Mouse (Mus musculus): ENCODE results near the gene Il1b.
A peak's percentile ranks its signal among the peaks of the same experiment; 100 is the strongest.

The Il1b gene

DNA sequence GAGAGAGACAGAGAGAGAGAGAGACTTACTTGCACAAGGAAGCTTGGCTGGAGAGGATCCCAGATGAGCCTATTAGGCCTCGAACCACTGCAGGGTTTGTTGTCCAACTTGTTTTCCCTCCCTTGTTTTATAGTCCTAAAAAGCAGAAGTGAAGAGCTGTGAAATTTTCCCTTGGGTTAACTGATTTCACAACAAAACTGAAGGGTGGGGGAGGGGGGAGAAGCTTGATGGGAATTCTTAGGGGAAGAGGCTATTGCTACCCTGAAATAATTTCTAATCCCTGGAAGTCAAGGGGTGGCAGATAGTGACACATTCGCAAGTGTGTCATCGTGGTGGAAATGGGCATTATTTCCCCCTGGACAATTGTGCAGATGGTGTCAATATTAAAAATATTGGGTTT, at the start of gene Il1b:
Il1b (minus strand) TSS at position 101 of the 400 bp plus-strand sequence.
- DNase-seq (ENCODE audit: low spot score), result no peak

DNA sequence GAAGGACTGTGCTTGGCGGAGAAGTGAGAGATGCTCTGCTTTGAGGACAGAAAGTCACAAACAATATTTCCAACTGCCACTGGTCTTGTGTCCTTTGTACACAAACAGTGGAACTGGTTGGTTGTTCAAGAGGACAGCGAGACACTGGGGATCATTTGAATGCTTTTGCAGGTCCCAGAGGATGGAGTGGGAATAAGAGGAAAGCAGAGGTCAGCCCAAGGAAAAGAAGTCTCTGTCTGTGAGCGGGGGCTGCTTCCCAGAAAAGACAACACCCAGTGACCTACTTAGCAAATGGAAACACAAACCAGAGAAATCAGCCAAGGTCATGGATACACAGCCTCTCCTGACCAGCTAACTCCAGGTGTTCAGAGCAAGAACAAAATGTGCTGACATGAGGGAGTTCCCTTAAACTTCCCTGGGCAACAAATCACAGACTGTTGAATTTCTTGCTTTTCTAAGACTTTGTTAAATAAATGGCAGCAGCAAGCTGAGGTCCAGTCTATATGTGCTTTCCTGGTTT, 48.5 kb upstream of the Il1b start:
- DNase-seq (ENCODE audit: low spot score), result no peak

DNA sequence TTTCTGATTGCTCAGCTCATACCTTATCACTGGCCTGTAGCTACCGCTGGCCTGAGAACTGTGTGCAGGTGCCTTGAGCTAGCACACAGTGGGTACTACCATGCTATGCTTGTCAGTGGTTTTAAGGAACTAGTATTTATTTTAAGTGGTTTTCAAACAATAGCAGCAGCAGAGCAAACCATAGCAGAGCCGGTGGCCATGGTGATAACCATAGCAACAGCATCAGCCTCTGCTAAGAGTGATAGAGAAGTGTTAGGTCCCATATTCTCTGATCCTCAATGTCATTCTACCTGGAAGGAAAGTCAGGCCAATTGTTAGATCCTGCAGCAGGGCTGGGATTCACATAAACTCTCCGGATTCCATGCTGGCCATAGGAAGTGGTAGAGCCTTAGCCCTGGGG, 43.7 kb upstream of the Il1b start:
- DNase-seq (ENCODE audit: low spot score), result no peak

DNA sequence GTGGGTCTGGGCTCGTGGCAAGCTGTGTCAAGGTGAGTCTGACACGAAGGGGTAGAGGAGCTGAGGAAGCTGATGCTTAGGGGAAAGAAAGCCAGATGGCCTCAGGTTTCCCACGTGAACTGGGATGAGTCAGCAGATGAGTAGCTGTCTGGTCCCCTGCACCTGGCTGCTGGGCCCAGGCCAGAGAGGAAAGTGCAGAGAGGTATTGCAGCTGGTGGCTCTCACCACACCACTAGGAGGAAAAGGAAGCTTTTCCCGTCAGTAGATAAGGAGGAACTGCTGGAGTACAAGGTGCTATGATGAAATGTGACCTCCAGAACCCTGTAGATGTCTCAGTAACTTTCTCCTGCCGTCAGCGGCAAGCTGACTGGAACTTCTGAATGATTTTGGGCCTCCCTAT, 42.5 kb upstream of the Il1b start:
- no peak for DNase-seq (ENCODE audit: low spot score)

DNA sequence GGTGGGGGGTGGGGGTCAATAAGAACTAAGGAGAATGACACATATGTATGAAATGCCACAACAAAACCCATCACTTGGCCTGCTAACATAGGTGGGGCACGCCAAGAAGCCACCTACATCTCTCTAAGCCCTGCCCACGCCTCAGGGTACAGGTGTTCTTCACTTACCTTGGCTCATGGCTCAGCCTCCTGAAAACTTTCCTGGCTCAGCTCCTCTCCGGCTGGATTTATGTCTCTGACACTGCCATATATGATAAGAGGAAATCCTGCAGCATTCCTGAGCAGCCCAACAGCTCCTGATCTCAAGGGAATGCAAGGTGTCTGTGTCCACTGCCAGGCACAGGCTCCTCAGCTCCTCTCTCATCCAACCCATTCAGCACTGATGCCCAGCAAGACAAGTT, 40.7 kb upstream of the Il1b start:
- no peak for DNase-seq (ENCODE audit: low spot score)

DNA sequence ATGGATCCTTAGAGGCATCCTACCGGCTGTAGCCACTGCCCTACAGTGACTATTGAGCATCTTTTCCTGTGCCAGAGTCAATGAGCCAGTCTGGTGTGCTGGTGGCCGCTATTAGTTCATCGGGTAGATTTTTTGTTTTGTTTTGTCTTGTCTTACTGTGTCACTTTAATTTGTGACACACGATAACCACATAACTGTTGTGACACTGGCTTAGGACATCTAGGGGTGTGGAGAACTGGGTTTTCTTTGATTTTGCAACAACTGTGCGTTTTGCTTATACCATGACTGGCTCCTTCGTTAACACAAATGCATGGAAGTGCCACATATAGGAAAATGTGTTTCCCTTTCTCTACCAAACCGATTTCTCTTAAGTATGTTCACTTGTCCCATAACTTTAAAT, 39.4 kb upstream of the Il1b start:
- no peak for DNase-seq (ENCODE audit: low spot score)

DNA sequence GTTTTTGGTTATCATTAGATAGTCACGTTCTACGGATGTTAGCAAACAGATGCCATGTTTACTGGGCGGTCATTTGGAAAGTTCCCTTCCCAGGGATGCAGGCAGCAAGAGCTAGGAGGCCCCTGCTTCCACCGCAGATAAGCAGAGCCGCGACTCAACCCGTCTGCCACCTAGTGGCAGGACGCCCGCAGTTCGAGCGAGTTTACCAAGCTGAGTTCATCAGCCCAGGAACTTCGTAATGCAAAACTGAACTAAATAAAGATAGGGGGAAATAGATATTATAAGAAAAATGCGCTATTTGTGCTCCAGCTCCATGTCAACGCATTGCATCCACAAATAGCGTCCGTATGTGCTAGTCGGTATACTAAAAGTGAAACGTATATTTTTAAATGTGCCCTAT, 37.5 kb upstream of the Il1b start:
- peak; percentile 84 for DNase-seq (ENCODE audit: low spot score)

DNA sequence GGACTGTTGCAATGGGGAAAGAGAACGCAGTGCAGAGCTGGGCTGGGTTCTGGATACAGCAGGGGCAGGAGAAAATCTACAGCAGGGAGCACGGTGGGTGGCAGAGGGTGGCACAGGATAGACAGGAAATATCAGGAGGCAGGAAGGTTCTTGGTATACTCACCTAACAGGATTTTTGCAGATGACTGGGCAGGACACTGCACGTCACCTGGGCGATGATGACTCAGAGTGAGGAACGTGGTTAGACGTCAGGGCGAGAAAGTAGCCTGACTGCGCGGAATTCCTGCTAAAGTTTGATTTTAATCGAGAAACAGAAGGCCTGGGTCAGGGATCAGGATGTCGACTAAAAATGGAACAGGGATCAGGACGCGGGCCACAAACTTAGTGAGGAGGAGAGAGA, 36.7 kb upstream of the Il1b start:
- DNase-seq (ENCODE audit: low spot score), result no peak

DNA sequence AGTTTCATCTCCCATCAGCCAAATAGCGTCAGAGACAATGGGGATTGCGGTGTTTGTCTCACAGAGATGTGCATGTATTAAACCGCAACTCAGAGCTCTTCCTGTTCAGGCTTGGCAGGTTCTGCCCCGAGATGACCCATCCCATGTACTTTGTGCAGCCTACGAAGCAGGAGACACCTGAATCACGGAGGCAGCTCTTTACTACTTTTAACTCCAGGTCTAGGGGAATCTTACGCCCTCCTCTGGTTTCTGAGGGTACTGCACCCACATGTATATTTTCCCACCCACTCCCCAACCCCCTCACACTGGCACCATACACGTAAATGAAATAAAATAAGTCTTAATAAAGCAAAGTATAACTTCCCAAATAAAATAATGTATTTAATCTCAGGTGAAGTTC, 35.6 kb upstream of the Il1b start:
- no peak for DNase-seq (ENCODE audit: low spot score)

DNA sequence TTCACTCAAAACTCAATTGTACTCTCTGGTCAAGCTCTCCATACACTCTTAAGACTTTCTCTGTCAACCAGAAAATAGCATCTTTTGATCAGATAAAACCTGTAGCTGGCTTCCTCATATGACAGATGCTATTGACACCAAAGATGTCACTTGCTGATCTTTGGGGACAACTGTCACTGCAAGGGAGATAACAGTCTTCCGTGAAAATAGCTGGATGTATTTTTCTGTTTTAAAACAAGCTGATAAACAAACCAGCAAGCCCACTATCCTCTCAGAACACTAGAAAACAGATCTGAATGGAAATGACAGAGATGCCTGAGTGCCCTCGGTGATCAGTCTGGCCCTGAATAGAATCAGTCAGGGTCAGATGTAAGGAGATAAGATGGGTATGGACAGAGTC, 32.8 kb upstream of the Il1b start:
- DNase-seq (ENCODE audit: low spot score), result no peak

DNA sequence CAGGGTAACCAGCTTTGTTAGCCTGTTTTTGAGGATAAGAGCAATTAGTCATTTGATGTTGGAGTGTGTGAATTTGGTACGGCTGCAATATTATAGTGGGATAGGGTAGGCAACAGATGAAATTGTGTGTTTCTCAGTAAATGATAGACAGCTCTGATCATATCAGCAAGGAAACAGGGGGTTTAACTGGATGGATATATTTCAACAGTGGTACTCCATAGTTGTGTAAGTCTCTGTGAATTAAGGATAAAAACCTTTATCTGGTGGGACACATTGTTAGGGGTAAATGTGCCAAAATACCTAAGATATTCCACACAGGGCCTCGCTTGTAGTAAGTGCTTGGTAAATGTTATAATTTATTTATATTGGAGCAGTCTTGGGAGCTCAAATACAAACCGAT, 31.4 kb upstream of the Il1b start:
- no peak for DNase-seq (ENCODE audit: low spot score)

DNA sequence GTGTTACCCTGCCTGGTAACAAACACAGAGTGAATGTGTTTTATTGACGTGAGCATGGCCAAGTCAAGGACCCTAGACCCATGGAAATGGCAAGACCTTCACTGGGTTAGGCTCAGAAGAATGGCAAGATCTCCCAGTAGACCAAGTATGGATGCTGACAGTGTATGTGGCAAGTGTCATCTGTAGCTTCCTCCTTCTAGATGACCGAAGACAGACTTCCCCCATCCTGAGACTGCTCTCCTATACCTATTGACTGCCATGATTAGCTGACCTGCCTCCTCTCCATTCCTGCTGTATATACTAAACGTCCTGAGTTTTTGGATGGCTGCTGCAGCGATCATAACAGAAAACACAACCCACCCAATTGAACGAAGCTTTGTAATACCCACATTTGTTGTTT, 30.9 kb upstream of the Il1b start:
- no peak for DNase-seq (ENCODE audit: low spot score)

DNA sequence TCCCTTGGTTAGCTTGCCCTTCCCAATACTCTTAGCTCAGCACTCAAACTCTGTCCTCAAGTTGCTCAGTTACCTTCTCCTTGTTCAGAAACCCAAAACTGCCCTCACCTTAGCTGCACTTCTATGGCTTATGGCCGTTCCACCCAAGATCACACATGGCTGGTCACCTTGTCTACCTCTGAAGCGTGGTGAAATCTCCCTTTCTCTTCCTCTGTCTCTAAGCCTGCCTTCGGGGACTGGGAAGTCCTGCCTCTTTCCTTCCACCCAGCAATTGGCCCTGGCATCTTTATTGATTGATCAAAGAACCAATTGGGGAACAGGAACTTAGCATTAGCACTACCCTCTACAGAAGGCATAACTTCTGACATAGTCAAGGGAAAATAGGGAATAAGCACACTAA, 27.2 kb upstream of the Il1b start:
- DNase-seq (ENCODE audit: low spot score), result no peak

DNA sequence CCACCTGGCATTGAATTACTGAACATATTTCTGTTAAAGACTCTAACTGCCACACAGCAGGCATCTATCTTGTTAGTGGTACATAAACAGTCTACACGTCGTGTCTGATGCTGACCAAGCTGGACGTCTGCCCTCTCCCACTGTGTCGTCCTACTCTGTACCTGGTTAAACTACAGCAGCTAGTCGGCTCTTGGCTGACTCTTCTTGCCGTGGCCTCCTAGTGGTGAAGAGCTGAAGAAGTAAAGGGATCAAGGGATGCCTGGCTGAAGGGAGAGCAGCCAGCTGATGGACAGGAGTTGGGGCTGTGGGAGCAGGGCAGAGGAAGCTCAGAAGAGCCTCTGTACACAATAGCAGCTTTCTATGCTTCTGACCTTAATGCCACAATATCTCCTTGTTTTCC, 22.6 kb upstream of the Il1b start:
- DNase-seq (ENCODE audit: low spot score), result no peak

DNA sequence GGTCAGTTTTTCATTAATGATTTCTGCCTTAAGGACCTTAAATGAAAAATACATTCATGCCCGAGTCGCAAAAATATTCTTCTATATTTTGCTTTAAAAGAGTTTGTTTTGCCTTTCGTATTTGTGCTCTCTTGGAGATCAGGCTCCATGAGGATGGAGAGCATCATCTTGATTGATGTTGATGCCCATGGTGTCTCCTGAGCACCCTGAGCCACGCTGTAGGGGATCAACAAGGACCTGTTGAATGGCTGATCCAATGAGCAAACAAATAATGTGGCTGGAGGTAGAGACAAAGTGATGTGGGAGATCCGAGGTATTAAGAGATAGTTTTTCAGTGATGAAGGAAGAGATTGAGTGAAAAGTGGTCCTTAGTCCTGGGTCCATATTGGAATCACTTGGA, 19.2 kb upstream of the Il1b start:
- no peak for DNase-seq (ENCODE audit: low spot score)

DNA sequence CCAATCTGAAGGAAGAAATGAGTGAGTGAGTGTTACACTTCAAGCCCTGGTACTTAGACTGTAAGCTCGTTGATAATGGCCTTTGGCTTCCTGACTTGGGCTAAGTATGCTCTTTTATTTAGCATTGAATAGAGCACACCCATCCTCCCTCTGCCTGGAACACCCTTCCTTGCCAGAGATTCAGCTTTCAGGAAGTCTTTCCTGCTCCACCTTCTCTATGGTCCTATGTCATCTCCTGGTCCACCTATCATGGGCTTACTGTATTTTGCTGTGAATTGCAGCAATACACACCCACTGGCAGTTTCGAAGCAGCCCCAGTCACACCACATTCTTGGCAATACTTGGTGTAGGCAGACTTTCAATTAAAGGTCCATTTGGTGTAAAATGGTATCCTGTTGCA, 18.4 kb upstream of the Il1b start:
- no peak for DNase-seq (ENCODE audit: low spot score)

DNA sequence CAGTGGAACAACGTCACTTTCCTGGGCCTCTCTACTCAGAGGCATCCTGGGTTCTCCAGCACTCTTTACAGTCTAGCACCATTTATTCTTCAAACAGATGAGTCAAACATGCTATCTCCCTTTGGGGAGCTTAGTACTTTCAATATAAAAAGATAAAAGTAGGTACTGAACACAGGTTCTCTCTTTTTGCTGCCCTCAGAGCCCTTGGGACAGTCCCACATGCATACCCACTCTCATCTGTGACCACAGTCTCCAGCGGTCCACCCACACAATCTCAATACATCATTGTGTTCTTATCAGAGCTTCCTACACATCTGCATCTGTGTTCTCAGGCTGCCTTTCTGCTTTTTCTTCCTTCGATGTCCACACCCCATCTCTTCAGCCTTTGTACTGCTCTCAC, 14.4 kb upstream of the Il1b start:
- no peak for DNase-seq (ENCODE audit: low spot score)

DNA sequence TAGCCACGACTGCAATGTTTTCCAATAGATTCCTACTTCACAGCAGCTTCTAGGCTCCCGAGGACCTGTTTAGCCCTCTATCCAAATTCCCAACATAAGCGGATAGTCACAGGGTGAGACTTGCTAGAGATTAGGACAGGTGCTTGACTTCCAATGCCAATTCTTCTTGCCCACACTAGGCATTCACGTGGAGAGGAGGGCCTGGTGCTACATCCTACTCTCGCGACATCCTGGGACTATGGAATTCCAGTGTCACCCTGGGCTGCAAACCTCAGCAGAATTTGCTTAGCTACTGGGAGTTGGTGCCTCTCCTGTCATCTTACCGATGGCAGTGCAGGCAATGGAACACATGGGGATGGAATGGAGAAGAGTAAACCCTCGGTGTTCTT, 13.3 kb upstream of the Il1b start:
- no peak for DNase-seq (ENCODE audit: low spot score)

DNA sequence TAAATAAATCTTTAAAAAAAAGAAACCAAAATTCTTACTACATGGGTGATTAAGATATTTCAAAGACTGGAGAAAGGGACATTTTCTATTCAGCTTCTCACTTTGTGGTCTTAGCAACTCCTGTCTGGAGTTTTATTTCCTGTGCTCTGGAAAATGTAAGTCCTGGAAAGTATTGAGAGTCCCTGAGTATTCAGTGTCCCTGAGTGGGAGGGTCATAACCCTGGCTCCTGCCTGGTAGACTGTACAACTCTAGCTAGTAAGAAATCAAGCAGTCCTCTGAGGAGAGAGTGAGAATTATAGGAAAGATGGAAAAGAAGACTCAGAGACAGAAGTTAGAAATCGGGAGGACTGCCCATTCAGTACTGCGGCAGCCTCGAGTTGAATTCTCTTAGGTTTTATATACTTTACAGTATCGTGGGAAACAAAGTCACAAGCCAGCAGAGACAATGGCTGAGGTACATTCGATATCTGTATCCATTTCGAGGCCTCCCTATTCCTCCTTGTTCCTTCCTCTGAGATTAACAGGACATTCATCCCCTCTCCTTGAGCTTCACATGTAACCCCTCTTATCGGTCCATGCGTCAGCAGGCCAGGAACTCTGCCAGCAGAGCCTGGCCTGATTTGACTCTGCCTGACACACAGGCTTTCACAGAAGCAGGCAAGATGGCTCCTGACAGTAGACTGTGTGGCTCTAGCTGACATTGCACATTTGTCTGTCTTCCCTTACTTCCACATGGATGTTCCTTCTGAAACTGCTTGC, 12.8 kb upstream of the Il1b start:
- no peak for DNase-seq (ENCODE audit: low spot score)

DNA sequence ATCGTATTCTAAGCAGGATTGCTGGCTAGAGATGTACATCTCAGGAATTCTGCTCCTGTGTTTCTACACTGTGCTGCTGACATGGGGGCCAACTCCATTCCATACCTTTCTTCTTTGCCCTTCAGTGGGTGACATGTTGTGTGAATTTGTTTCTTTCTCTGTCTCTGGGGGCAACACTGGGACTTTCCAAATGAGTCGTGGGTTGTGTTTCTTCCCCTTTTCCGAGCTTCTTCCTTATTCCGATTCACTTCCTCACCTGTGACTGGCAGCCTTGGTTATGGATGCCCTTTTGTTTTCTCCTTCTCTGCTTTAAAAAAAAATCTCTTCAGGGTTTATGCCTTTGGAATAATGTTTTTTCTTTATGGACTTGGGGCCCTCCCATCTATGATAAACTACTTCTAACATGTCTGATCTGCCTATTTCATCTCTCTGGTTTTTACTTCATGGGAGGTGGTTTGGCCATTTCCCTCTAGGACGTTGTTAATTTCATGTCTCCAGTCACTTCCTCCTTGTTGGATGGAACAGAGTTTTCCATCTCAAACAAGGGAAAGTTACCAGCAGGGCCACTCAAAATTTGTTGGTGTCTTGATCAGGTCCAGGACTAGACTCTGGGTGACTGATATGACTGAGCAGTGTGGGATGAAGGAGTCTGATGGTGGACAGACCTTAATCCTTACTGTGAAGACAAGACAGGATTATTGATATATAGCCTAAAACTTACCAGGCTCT, 10.0 kb upstream of the Il1b start:
- DNase-seq (ENCODE audit: low spot score), result no peak

DNA sequence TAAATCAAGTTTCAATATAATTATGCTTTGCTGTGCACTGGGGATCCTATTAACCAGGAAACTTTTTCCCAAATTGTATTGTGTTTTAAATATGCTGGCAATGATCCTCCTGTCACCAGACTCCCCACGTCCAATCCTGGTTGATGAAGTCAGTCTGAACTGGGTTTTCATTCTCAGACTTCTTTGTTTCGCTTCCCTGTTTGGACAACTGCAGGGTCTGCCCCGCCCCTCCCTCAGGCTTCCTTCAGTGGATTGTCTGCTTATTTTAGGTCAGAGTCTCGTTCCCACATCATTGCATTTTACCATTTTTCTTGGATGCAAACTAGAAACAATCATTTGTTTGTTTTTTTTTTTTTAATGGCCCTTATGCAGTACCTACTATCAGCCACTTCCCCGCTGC, 9.3 kb upstream of the Il1b start:
- peak; percentile 38 for DNase-seq (ENCODE audit: low spot score)

DNA sequence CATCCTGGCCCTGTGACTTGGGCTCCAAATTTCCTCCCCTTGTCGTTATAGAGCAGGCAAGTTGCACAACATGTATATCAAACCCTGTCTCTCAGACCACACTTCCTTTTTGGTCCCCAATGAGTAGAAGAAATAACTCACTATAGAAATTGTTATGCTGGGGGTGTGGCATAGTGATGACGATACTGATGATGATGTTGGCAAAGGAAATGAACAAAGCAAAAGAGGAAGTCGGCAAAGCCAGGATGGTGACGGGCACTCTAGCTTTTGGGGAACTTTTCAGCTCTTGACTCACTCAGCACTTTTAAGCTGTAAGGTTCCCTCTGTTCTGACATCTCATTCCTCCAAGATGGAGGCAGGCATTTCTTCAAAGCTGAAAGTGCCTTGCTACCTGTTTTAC, 2.4 kb upstream of the Il1b start:
- DNase-seq (ENCODE audit: low spot score), result no peak

DNA sequence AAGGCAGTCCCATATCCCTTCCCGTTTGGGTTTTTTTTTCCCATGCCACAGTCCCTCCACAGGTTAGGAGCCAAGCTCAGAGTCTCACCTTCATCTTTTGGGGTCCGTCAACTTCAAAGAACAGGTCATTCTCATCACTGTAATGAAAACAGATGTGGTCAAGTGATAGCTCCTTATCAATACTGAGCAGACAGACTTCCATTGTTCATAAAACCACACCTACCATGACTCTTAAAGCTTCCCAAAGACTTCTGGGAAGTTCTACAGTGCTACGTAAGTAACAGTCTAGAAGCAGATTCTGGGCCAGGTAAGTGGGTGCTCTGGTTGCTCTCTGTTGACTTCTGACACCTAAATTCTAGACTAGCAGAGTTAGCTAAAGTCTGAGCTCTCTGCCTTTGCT, 1.3 kb downstream of the Il1b start:
- no peak for DNase-seq (ENCODE audit: low spot score)

DNA sequence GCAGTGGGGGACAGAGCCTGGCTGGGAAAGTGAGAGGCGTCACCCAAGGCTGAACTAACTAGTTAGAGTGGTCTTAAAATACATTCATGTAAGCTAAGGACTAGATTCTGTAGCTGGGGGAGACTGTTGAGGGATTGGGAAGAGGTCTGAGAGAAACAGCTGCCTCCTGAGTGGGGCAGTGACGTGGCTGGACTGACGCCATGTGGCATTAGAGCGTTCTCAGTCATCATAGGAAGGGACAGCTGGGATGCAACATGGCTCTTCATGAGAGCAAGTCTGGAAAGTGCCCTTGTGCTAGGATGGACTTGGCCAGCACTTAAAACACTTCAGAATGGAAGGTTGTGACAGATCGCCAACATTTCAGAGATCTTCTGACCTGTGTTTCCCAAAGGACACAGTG, 2.1 kb downstream of the Il1b start:
- no peak for DNase-seq (ENCODE audit: low spot score)
